Mouse (Mus musculus): ENCODE measurements around the gene Wnt11.

DNA sequence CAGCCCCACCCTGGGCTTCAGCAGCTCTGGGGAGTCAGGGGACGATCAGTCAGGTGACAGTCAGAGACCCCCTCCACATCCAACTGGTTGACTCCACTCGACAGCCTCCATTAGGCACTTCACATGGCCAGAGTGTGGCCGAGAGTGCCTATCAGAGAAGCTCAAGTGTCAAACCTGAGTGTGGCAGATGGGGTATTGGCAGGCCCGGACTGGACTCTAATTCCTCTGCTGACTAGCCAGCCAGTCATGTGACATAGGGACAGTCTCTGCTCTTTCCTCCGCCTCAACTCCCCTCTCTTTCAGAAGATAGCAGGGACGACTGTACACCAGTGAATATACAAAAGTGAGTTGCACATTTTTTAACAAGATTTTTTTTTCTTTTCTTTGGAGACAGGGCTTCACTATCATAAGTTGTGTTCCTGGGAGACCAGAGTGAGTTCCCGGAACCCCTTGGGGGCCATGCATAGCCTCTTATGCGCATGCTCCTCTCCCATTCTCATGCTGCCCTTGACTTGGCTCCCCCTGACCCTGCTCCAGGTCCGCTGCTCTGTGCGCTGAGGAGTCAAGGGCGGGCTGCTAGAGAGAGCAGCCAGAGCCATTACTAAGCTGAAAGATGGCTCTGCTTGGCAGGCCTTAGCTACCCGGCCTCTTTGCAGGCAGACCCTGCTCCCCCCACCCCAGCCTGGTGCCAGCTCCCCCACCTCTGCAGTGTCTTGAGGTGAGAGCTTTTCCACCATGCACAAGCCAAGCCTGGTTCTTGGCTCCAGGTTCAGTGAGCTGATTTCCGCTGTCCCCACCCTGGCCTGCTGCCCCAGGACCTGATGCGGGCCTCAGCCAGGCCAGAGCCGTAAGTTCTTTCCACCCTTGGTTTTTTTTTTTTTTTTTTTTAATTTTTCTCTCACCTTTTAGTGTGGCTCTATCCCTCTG is 10.8 kb upstream of the Wnt11 start:
- TF ChIP-seq BHLHE40 (IDR thresholded peaks at IDR 0.05; ENCODE audit: borderline replicate concordance, low read depth, low read length) (no peak), GATA1 (IDR thresholded peaks at IDR 0.05; ENCODE audit: low read depth, low read length) (no peak), E2F4 (IDR thresholded peaks at IDR 0.05; ENCODE audit: borderline replicate concordance, low read depth, low read length) (no peak)
